Mouse (Mus musculus): Measurements from ENCODE around the gene Por. TPM values are rescaled to one million over a fixed set of nuclear protein-coding genes. Genes with fewer than 3 reads are reported as not detected.

Gene Por
- polyA plus RNA-seq, 1 experiment from 2014 or later, result 66.8 TPM

- 36% methylated on average over 3 of the region's 3 CpGs for WGBS
- no peak for DNase-seq (ENCODE audit: low spot score)
- peaks cover 3% of the 10 kb centered on the region for H3K4me1 ChIP-seq
Observed at GRCm38 (mm10) chr5:135772519-135772918, 102.7 kb downstream of the Por start.

GRCm38 (mm10) chr5:135776546-135776945, 106.7 kb downstream of the Por start:
- 71% methylated on average over 4 of the region's 4 CpGs for WGBS
- no peak overlapping the region for H3K27ac ChIP-seq

More at GRCm38 (mm10) chr5:135772519-135772918, 102.7 kb downstream of the Por start:
- Histone ChIP-seq H3K27me3 (ENCODE audit: insufficient read depth, poor library complexity, severe bottlenecking) (peaks cover 5% of the 10 kb centered on the region; the same call in 1 of the 2 replicates), H3K36me3 (no peaks in the 10 kb centered on the region), H3K4me3 (no peak overlapping the region), H3K9me3 (no peaks in the 10 kb centered on the region), H3K27ac (no peak overlapping the region)

DNA sequence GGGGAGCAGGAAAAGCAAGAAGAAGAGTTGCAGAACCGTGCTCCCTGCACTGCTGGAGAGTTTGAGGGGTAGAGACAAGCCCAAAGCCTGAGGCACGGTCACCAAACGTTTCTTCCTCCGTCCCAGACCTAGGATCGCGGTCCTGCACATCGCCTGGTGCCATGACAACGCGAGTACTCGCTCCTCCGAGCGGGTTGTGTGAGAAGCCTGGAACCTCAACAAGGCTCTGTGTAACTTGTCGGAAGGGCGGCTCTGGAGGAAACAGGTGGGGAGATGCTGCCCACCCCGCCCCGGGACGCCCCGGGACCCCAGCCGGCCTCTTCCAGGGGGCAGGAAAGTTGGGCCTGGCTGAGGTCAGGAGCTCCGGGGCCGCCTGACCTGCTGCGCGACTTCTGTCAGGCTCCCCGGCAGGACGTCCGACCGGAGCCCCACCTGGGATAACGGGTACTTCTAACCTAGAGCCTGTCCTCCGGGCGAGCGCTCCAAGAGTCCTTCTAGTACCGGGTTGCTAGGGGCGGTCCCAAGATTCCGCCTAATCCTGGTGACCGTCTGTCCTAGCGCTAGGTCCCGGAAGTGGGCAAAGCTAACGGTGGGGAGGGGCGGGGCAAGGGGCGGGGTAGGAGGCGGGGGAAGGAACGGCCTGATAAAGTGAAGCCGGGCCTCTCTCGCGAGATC, 108.1 kb downstream of the Por start, which contains the start of gene Styxl1:
TSS of gene Styxl1 (minus strand) at position 590 of the 675 bp plus-strand sequence.
- Histone ChIP-seq H3K4me3 (peak within 1 kb of the TSS; percentile 91), H3K9me3 (no peaks in the 10 kb centered on the region), H3K4me1 (peaks cover 22% of the 10 kb centered on the region), H3K27me3 (ENCODE audit: insufficient read depth, poor library complexity, severe bottlenecking) (no peaks in the 10 kb centered on the region), H3K27ac (peak within 1 kb of the TSS; percentile 98), H3K36me3 (peaks cover 24% of the 10 kb centered on the region)
- WGBS, result under 1% methylated on average over 45 of the region's 45 CpGs
- no peak for DNase-seq (ENCODE audit: low spot score)

More at GRCm38 (mm10) chr5:135776546-135776945, 106.7 kb downstream of the Por start:
- DNase-seq (ENCODE audit: low spot score), result no peak
- Histone ChIP-seq H3K9me3 (no peaks in the 10 kb centered on the region), H3K36me3 (peaks cover 11% of the 10 kb centered on the region), H3K27me3 (ENCODE audit: insufficient read depth, poor library complexity, severe bottlenecking) (no peaks in the 10 kb centered on the region), H3K4me1 (peaks cover 22% of the 10 kb centered on the region), H3K4me3 (no peak overlapping the region)

GRCm38 (mm10) chr5:135778471-135779445, 108.9 kb downstream of the Por start, which contains the start of gene Mdh2:
Gene Mdh2, plus strand, starts transcription at chr5:135778480.
- Histone ChIP-seq H3K27me3 (ENCODE audit: insufficient read depth, poor library complexity, severe bottlenecking) (no peaks in the 10 kb centered on the region), H3K4me1 (peaks cover 22% of the 10 kb centered on the region), H3K9me3 (no peaks in the 10 kb centered on the region), H3K4me3 (peak within 1 kb of the TSS; percentile 91), H3K27ac (peak within 1 kb of the TSS; percentile 98), H3K36me3 (peaks cover 32% of the 10 kb centered on the region)
- peak; percentile 100 for DNase-seq (ENCODE audit: low spot score)
- under 1% methylated on average over 70 of the region's 70 CpGs for WGBS

- H3K4me3 ChIP-seq, result peak overlapping the region; percentile 91; the same call in 1 of the 2 replicates
- no peaks in the 10 kb centered on the region for H3K9me3 ChIP-seq
- DNase-seq (ENCODE audit: low spot score), result no peak
- H3K36me3 ChIP-seq, result peaks cover 48% of the 10 kb centered on the region
- WGBS, result 88% methylated on average over 8 of the region's 8 CpGs
- H3K27ac ChIP-seq, result no peak overlapping the region
- no peaks in the 10 kb centered on the region for H3K27me3 ChIP-seq (ENCODE audit: insufficient read depth, poor library complexity, severe bottlenecking)
- H3K4me1 ChIP-seq, result peaks cover 22% of the 10 kb centered on the region
Observed at GRCm38 (mm10) chr5:135780331-135780730, 110.5 kb downstream of the Por start.

GRCm38 (mm10) chr5:135782901-135783300, 113.1 kb downstream of the Por start:
- no peaks in the 10 kb centered on the region for H3K27me3 ChIP-seq (ENCODE audit: insufficient read depth, poor library complexity, severe bottlenecking)
- H3K4me3 ChIP-seq, result no peak overlapping the region
- no peak for DNase-seq (ENCODE audit: low spot score)
- H3K9me3 ChIP-seq, result no peaks in the 10 kb centered on the region
- peaks cover 15% of the 10 kb centered on the region for H3K4me1 ChIP-seq
- 86% methylated on average over 4 of the region's 4 CpGs for WGBS
- H3K36me3 ChIP-seq, result peaks cover 74% of the 10 kb centered on the region
- H3K27ac ChIP-seq, result no peak overlapping the region

Small RNAs within 50 kb of the gene (microRNA-seq; reads per million reads assigned to microRNA genes)
- gene Mir7034, result not detected

Other genes with a start within 250 kb of the Por start
- 41.7 and 45.7 TPM in 2 replicates for gene Hip1, start 124.9 kb upstream of the Por start, polyA plus RNA-seq (2016; fragmentation: Nextera tagmentation; extraction: Ambion mirVana)
- not detected in 2 replicates for gene Ccl26, start 106.5 kb upstream of the Por start, polyA plus RNA-seq (2016; fragmentation: Nextera tagmentation; extraction: Ambion mirVana)
- gene Ccl24, start 97.0 kb upstream of the Por start, polyA plus RNA-seq (2016; fragmentation: Nextera tagmentation; extraction: Ambion mirVana), result 0.23 TPM in 1 of 2 replicates, not detected in the other
- 42.9 and 48.7 TPM in 2 replicates for gene Rhbdd2, start 37.4 kb upstream of the Por start, polyA plus RNA-seq (2016; fragmentation: Nextera tagmentation; extraction: Ambion mirVana)
- 36.2 and 45.5 TPM in 2 replicates for gene Tmem120a, start 74.4 kb downstream of the Por start, polyA plus RNA-seq (2016; fragmentation: Nextera tagmentation; extraction: Ambion mirVana)
- 0.14 TPM in 2 replicates for gene Styxl1, start 108.4 kb downstream of the Por start, polyA plus RNA-seq (2016; fragmentation: Nextera tagmentation; extraction: Ambion mirVana)
- gene Mdh2, start 108.4 kb downstream of the Por start, polyA plus RNA-seq (2016; fragmentation: Nextera tagmentation; extraction: Ambion mirVana), result 856 and 984 TPM in 2 replicates
- gene Srrm3, start 136.9 kb downstream of the Por start, polyA plus RNA-seq (2016; fragmentation: Nextera tagmentation; extraction: Ambion mirVana), result 0.26 TPM in 1 of 2 replicates, not detected in the other
- 655 and 948 TPM in 2 replicates for gene Hspb1, start 217.9 kb downstream of the Por start, polyA plus RNA-seq (2016; fragmentation: Nextera tagmentation; extraction: Ambion mirVana)